Comparison of ENCODE assay signal across 12 mouse cellular contexts in the genomic region with DNA sequence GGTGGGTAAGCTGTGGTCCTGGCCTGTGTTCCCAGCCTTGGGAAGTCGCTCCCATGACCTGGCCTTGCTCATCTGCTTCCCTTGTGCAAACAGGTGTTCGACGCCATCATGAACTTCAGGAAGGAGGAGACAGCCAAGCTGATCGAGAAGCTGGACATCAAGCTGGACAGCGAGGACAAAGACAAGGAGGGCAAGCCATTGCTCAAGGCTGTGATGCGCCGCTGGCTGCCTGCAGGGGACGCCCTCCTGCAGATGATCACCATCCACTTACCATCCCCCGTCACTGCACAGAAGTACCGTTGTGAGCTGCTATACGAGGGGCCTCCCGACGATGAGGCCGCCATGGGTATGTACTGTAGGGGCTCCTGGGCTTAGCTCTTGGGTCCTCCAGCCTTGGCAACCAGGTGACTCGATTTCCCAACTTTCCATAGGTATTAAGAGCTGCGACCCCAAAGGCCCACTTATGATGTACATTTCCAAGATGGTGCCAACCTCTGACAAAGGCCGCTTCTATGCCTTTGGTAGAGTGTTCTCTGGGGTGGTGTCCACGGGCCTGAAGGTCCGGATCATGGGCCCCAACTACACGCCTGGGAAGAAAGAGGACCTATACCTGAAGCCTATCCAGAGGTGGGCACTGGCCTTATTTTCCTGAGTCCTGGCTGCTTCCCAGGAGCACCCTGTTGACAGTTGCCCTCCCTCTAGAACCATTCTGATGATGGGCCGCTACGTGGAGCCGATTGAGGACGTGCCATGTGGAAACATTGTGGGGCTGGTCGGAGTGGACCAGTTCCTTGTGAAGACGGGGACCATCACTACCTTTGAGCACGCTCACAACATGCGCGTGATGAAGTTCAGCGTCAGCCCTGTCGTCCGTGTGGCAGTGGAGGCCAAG. TPM values are rescaled to one million over a fixed set of nuclear protein-coding genes. Genes with fewer than 3 reads are reported as not detected.
A peak's percentile ranks its signal among the peaks of the same experiment; 100 is the strongest.
DNase-seq lines count a peak whose midpoint lies in the region; ATAC-seq and TF ChIP-seq lines count a peak whose summit lies in the region.
"Had no signal": no experiment of that assay in that cellular context is flagged by ENCODE, and none has a peak within 500 bp of the region (broad histone marks: within the 10 kb centered on the region; RNA-seq: fewer than 3 reads in every experiment).

No protein-coding gene starts in this region.

- no peak for TF ChIP-seq EP300 in stomach, postnatal 0 days (optimal IDR thresholded peaks at IDR 0.05)

- H3K4me1 ChIP-seq in heart, embryonic 15.5 days (replicated peaks), result peaks cover 75% of the 10 kb centered on the region
- peaks cover 58% of the 10 kb centered on the region for H3K4me1 ChIP-seq in midbrain, embryonic 13.5 days (replicated peaks)
- H3K4me1 ChIP-seq in midbrain, embryonic 14.5 days (ENCODE audit: control insufficient read depth, insufficient read depth, low read length), result peaks cover 24% of the 10 kb centered on the region
- no peaks in the 10 kb centered on the region for H3K4me1 ChIP-seq in intestine, postnatal 0 days (replicated peaks; ENCODE audit: control insufficient read depth, insufficient read depth, low read length)
- H3K4me1 ChIP-seq in stomach, postnatal 0 days (replicated peaks; ENCODE audit: control insufficient read depth, insufficient read depth), result peaks cover 9% of the 10 kb centered on the region; the same call in 1 of the 2 replicates

- no peak overlapping the region for H3K4me2 ChIP-seq in heart, embryonic 15.5 days
- no peak overlapping the region for H3K4me2 ChIP-seq in midbrain, embryonic 13.5 days (replicated peaks)
- H3K4me2 ChIP-seq in midbrain, embryonic 14.5 days (ENCODE audit: low read length), result no peak overlapping the region
- H3K4me2 ChIP-seq in intestine, postnatal 0 days (replicated peaks; ENCODE audit: low read depth), result no peak overlapping the region
- H3K4me2 ChIP-seq in stomach, postnatal 0 days (replicated peaks; ENCODE audit: low read depth), result no peak overlapping the region
- H3K4me2 ChIP-seq: embryonic facial prominence, embryonic 12.5 days; neural tube, embryonic 13.5 days had no signal

- H3K9me3 ChIP-seq in heart, embryonic 15.5 days (replicated peaks), result no peaks in the 10 kb centered on the region
- H3K9me3 ChIP-seq in midbrain, embryonic 13.5 days, result no peaks in the 10 kb centered on the region
- no peaks in the 10 kb centered on the region for H3K9me3 ChIP-seq in midbrain, embryonic 14.5 days (ENCODE audit: control insufficient read depth, low read length)
- no peaks in the 10 kb centered on the region for H3K9me3 ChIP-seq in intestine, postnatal 0 days (ENCODE audit: control insufficient read depth)
- no peaks in the 10 kb centered on the region for H3K9me3 ChIP-seq in stomach, postnatal 0 days (ENCODE audit: control insufficient read depth, low read length)
- H3K9me3 ChIP-seq: embryonic facial prominence, embryonic 12.5 days; neural tube, embryonic 13.5 days had no signal

- peak; percentile 47 for TF ChIP-seq CTCF in intestine, postnatal 0 days (IDR thresholded peaks at IDR 0.05; ENCODE audit: low read depth)
- TF ChIP-seq CTCF in stomach, postnatal 0 days (IDR thresholded peaks at IDR 0.05; ENCODE audit: low read depth), result peak; percentile 42

- DNase-seq in heart, adult 8-10 months (ENCODE audit: low spot score), result no peak
- DNase-seq in midbrain, embryonic 14.5 days, result no peak
- no peak for DNase-seq in stomach, postnatal 0 days (ENCODE audit: low spot score)
- no peak for DNase-seq in urinary bladder, adult 2 months (ENCODE audit: low spot score)
- no peak for DNase-seq in thymus, postnatal 14 days

- no peak for ATAC-seq in heart, embryonic 15.5 days (replicated peaks; ENCODE audit: insufficient number of reproducible peaks, insufficient read depth, low FRiP score, low read depth)
- no peak for ATAC-seq in midbrain, embryonic 13.5 days
- no peak for ATAC-seq in midbrain, embryonic 14.5 days (ENCODE audit: low FRiP score, low TSS enrichment)
- no peak for ATAC-seq in intestine, postnatal 0 days
- no peak for ATAC-seq in stomach, postnatal 0 days (ENCODE audit: low FRiP score, low TSS enrichment)

- WGBS in heart, embryonic 15.5 days, result 89% methylated on average over 32 of the region's 32 CpGs
- WGBS in midbrain, embryonic 13.5 days, result 91% methylated on average over 32 of the region's 32 CpGs
- WGBS in midbrain, embryonic 14.5 days, result 90% methylated on average over 32 of the region's 32 CpGs
- 86% methylated on average over 32 of the region's 32 CpGs for WGBS in intestine, postnatal 0 days
- WGBS in stomach, postnatal 0 days, result 89% methylated on average over 32 of the region's 32 CpGs

- peak overlapping the region; percentile 16; the same call in 1 of the 2 replicates for H3K27ac ChIP-seq in heart, embryonic 15.5 days
- 0 out of 2 replicates have a peak overlapping the region, but pooled peaks have one; percentile 20 for H3K27ac ChIP-seq in midbrain, embryonic 13.5 days
- H3K27ac ChIP-seq in midbrain, embryonic 14.5 days (replicated peaks; ENCODE audit: low read depth, low read length), result no peak overlapping the region
- 0 out of 2 replicates have a peak overlapping the region, but pooled peaks have one; percentile 21 for H3K27ac ChIP-seq in intestine, postnatal 0 days (ENCODE audit: low read depth, low read length)
- no peak overlapping the region; the same call in 1 of the 2 replicates for H3K27ac ChIP-seq in stomach, postnatal 0 days (replicated peaks)
- H3K27ac ChIP-seq: embryonic facial prominence, embryonic 12.5 days; neural tube, embryonic 13.5 days had no signal

- 0 out of 2 replicates have a peak overlapping the region, but pooled peaks have one; percentile 11 for H3K9ac ChIP-seq in heart, embryonic 15.5 days
- no peak overlapping the region for H3K9ac ChIP-seq in midbrain, embryonic 13.5 days (replicated peaks)
- H3K9ac ChIP-seq in midbrain, embryonic 14.5 days (replicated peaks; ENCODE audit: low read length), result no peak overlapping the region
- H3K9ac ChIP-seq in intestine, postnatal 0 days (ENCODE audit: low read depth, low read length), result no peak overlapping the region
- no peak overlapping the region for H3K9ac ChIP-seq in stomach, postnatal 0 days (ENCODE audit: low read length)
- H3K9ac ChIP-seq: neural tube, embryonic 13.5 days had no signal

- H3K4me3 ChIP-seq in heart, embryonic 15.5 days, result no peak overlapping the region
- no peak overlapping the region for H3K4me3 ChIP-seq in midbrain, embryonic 13.5 days (replicated peaks)
- H3K4me3 ChIP-seq in midbrain, embryonic 14.5 days (replicated peaks; ENCODE audit: low read depth, low read length), result no peak overlapping the region
- no peak overlapping the region for H3K4me3 ChIP-seq in intestine, postnatal 0 days (ENCODE audit: low read depth, low read length)
- H3K4me3 ChIP-seq in stomach, postnatal 0 days (ENCODE audit: low read depth, low read length), result no peak overlapping the region
- H3K4me3 ChIP-seq: embryonic facial prominence, embryonic 12.5 days had no signal

- no peaks in the 10 kb centered on the region for H3K27me3 ChIP-seq in heart, embryonic 15.5 days
- H3K27me3 ChIP-seq in midbrain, embryonic 13.5 days, result no peaks in the 10 kb centered on the region
- H3K27me3 ChIP-seq in midbrain, embryonic 14.5 days (ENCODE audit: control insufficient read depth, insufficient read depth, low read length), result no peaks in the 10 kb centered on the region
- H3K27me3 ChIP-seq in intestine, postnatal 0 days (replicated peaks; ENCODE audit: control insufficient read depth, insufficient read depth, low read length), result no peaks in the 10 kb centered on the region
- no peaks in the 10 kb centered on the region for H3K27me3 ChIP-seq in stomach, postnatal 0 days (ENCODE audit: control insufficient read depth, insufficient read depth, low read length)
- H3K27me3 ChIP-seq: embryonic facial prominence, embryonic 12.5 days; neural tube, embryonic 13.5 days had no signal

- H3K36me3 ChIP-seq in heart, embryonic 15.5 days, result peaks cover 57% of the 10 kb centered on the region
- H3K36me3 ChIP-seq in midbrain, embryonic 13.5 days, result peaks cover 60% of the 10 kb centered on the region
- peaks cover 59% of the 10 kb centered on the region for H3K36me3 ChIP-seq in midbrain, embryonic 14.5 days (ENCODE audit: control insufficient read depth, insufficient read depth, low read length)
- peaks cover 55% of the 10 kb centered on the region for H3K36me3 ChIP-seq in intestine, postnatal 0 days (ENCODE audit: control insufficient read depth, insufficient read depth)
- peaks cover 41% of the 10 kb centered on the region for H3K36me3 ChIP-seq in stomach, postnatal 0 days (ENCODE audit: control insufficient read depth, insufficient read depth, low read length)

RNA-seq across cellular contexts. Expression of a gene that starts 3.1 kb away (rescaled TPM):
- 38.4 and 43.1 TPM in 2 replicates for polyA plus RNA-seq in heart, embryonic 15.5 days (2015; fragmentation: Nextera tagmentation; extraction: Ambion mirVana)
- total RNA-seq in heart, adult 8-10 months (2022), result 10 to 100 TPM; 26.3 to 35.5 (median 29.8) TPM
- 48.4 and 67.3 TPM in 2 replicates for polyA plus RNA-seq in midbrain, embryonic 13.5 days (2015; fragmentation: Nextera tagmentation; extraction: Ambion mirVana)
- 63.3 and 66.9 TPM in 2 replicates for polyA plus RNA-seq in midbrain, embryonic 14.5 days (2014; fragmentation: Nextera tagmentation; extraction: Ambion mirVana)
- polyA plus RNA-seq in intestine, postnatal 0 days (2015; fragmentation: Nextera tagmentation; extraction: Ambion mirVana), result 50.5 and 53.4 TPM in 2 replicates
- 44.6 and 51.8 TPM in 2 replicates for polyA plus RNA-seq in stomach, postnatal 0 days (2015; fragmentation: Nextera tagmentation; extraction: Ambion mirVana)
- polyA plus RNA-seq in urinary bladder, adult 2 months (2012; rRNA removed), result 58.2 and 61.1 TPM in 2 replicates

RNA-seq across cellular contexts. Expression of a gene that starts 3.3 kb away (rescaled TPM):
- polyA plus RNA-seq in heart, embryonic 15.5 days (2015; fragmentation: Nextera tagmentation; extraction: Ambion mirVana), result 350 and 441 TPM in 2 replicates
- 1,000 to 10,000 TPM; 1,076 to 1,267 (median 1,170) TPM for total RNA-seq in heart, adult 8-10 months (2022)
- 565 and 579 TPM in 2 replicates for polyA plus RNA-seq in midbrain, embryonic 13.5 days (2015; fragmentation: Nextera tagmentation; extraction: Ambion mirVana)
- 479 and 528 TPM in 2 replicates for polyA plus RNA-seq in midbrain, embryonic 14.5 days (2014; fragmentation: Nextera tagmentation; extraction: Ambion mirVana)
- polyA plus RNA-seq in intestine, postnatal 0 days (2015; fragmentation: Nextera tagmentation; extraction: Ambion mirVana), result 286 and 316 TPM in 2 replicates
- 337 and 380 TPM in 2 replicates for polyA plus RNA-seq in stomach, postnatal 0 days (2015; fragmentation: Nextera tagmentation; extraction: Ambion mirVana)
- polyA plus RNA-seq in urinary bladder, adult 2 months (2012; rRNA removed), result 1,109 and 1,486 TPM in 2 replicates

RNA-seq across cellular contexts. Expression of a gene that starts 4.0 kb away (rescaled TPM):
- polyA plus RNA-seq in heart, embryonic 15.5 days (2015; fragmentation: Nextera tagmentation; extraction: Ambion mirVana), result not detected in 2 replicates
- total RNA-seq in heart, adult 8-10 months (2022), result not detected
- 0.12 and 0.15 TPM in 2 replicates for polyA plus RNA-seq in midbrain, embryonic 13.5 days (2015; fragmentation: Nextera tagmentation; extraction: Ambion mirVana)
- polyA plus RNA-seq in midbrain, embryonic 14.5 days (2014; fragmentation: Nextera tagmentation; extraction: Ambion mirVana), result 0.23 TPM in 1 of 2 replicates, not detected in the other
- 0.12 TPM in 2 replicates for polyA plus RNA-seq in intestine, postnatal 0 days (2015; fragmentation: Nextera tagmentation; extraction: Ambion mirVana)
- polyA plus RNA-seq in stomach, postnatal 0 days (2015; fragmentation: Nextera tagmentation; extraction: Ambion mirVana), result 0.07 TPM in 1 of 2 replicates, not detected in the other
- not detected in 2 replicates for polyA plus RNA-seq in urinary bladder, adult 2 months (2012; rRNA removed)
- polyA plus RNA-seq: embryonic facial prominence, embryonic 12.5 days; heart, embryonic 14.5 days; lung, embryonic 16.5 days; neural tube, embryonic 13.5 days had no signal

RNA-seq across cellular contexts. Expression of a gene that starts 12.0 kb away (rescaled TPM):
- 29.1 and 41.6 TPM in 2 replicates for polyA plus RNA-seq in heart, embryonic 15.5 days (2015; fragmentation: Nextera tagmentation; extraction: Ambion mirVana)
- 10 to 100 TPM; 16.8 to 18.6 (median 17.0) TPM for total RNA-seq in heart, adult 8-10 months (2022)
- polyA plus RNA-seq in midbrain, embryonic 13.5 days (2015; fragmentation: Nextera tagmentation; extraction: Ambion mirVana), result 60.0 and 60.9 TPM in 2 replicates
- polyA plus RNA-seq in midbrain, embryonic 14.5 days (2014; fragmentation: Nextera tagmentation; extraction: Ambion mirVana), result 49.2 and 55.7 TPM in 2 replicates
- polyA plus RNA-seq in intestine, postnatal 0 days (2015; fragmentation: Nextera tagmentation; extraction: Ambion mirVana), result 32.8 and 36.5 TPM in 2 replicates
- 18.7 and 20.9 TPM in 2 replicates for polyA plus RNA-seq in stomach, postnatal 0 days (2015; fragmentation: Nextera tagmentation; extraction: Ambion mirVana)
- 12.5 and 17.9 TPM in 2 replicates for polyA plus RNA-seq in urinary bladder, adult 2 months (2012; rRNA removed)

RNA-seq across cellular contexts. Expression of a gene that starts 22.2 kb away (rescaled TPM):
- polyA plus RNA-seq in heart, embryonic 15.5 days (2015; fragmentation: Nextera tagmentation; extraction: Ambion mirVana), result 7.3 and 9.1 TPM in 2 replicates
- 10 to 100 TPM in 1 of 4 experiments, 1 to 10 TPM in 3; 5.8 to 18.8 (median 8.2) TPM for total RNA-seq in heart, adult 8-10 months (2022)
- 0.16 TPM in 1 of 2 replicates, not detected in the other for polyA plus RNA-seq in midbrain, embryonic 13.5 days (2015; fragmentation: Nextera tagmentation; extraction: Ambion mirVana)
- polyA plus RNA-seq in midbrain, embryonic 14.5 days (2014; fragmentation: Nextera tagmentation; extraction: Ambion mirVana), result not detected in 2 replicates
- 0.08 and 0.10 TPM in 2 replicates for polyA plus RNA-seq in intestine, postnatal 0 days (2015; fragmentation: Nextera tagmentation; extraction: Ambion mirVana)
- polyA plus RNA-seq in stomach, postnatal 0 days (2015; fragmentation: Nextera tagmentation; extraction: Ambion mirVana), result 0.07 TPM in 1 of 2 replicates, not detected in the other
- not detected in 2 replicates for polyA plus RNA-seq in urinary bladder, adult 2 months (2012; rRNA removed)
- polyA plus RNA-seq: neural tube, embryonic 13.5 days had no signal

Comparison
In these comparisons a context has a peak if more than half of its experiments do, and no peak if none do; other contexts are left out.
1. H3K27ac ChIP-seq: peak in heart, embryonic 15.5 days (single experiment), midbrain, embryonic 13.5 days (single experiment) and intestine, postnatal 0 days (single experiment); none in midbrain, embryonic 14.5 days (single experiment) and stomach, postnatal 0 days (single experiment).